Comparison of ENCODE assay signal across 8 mouse cellular contexts in genomic region chr15:79243234-79244042, GRCm38 (mm10). TPM values are rescaled to one million over a fixed set of nuclear protein-coding genes. Genes with fewer than 3 reads are reported as not detected.
DNase-seq lines count a peak whose midpoint lies in the region; ATAC-seq and TF ChIP-seq lines count a peak whose summit lies in the region.

No protein-coding gene starts in this region.

- peaks cover 3% of the 10 kb centered on the region for H3K4me1 ChIP-seq in ES-Bruce4 (ENCODE audit: control insufficient read depth, insufficient read depth, low read length)
- H3K4me1 ChIP-seq in forebrain, embryonic 14.5 days (ENCODE audit: control insufficient read depth, insufficient read depth, low read length), result no peaks in the 10 kb centered on the region
- H3K4me1 ChIP-seq in liver, embryonic 16.5 days (ENCODE audit: control insufficient read depth, low read depth, low read length), result no peaks in the 10 kb centered on the region; the same call in 1 of the 2 replicates
- H3K4me1 ChIP-seq in neural tube, embryonic 12.5 days, result 0 out of 2 replicates have a peak, but pooled peaks cover 6% of the 10 kb centered on the region
- H3K4me1 ChIP-seq in stomach, postnatal 0 days (replicated peaks; ENCODE audit: control insufficient read depth, insufficient read depth), result no peaks in the 10 kb centered on the region

- peak; percentile 80; the same call in 1 of the 2 replicates for TF ChIP-seq EP300 in ES-Bruce4 (IDR thresholded peaks at IDR 0.05; ENCODE audit: insufficient read depth, low read depth, low read length)
- no peak for TF ChIP-seq EP300 in stomach, postnatal 0 days (optimal IDR thresholded peaks at IDR 0.05)

- H3K9ac ChIP-seq in ES-Bruce4 (ENCODE audit: low read depth, poor library complexity, severe bottlenecking), result no peak overlapping the region
- H3K9ac ChIP-seq in forebrain, embryonic 14.5 days (ENCODE audit: low read length), result no peak overlapping the region
- no peak overlapping the region for H3K9ac ChIP-seq in liver, embryonic 16.5 days (ENCODE audit: low read depth, low read length)
- 0 out of 2 replicates have a peak overlapping the region, but pooled peaks have one; percentile 21 for H3K9ac ChIP-seq in neural tube, embryonic 12.5 days
- H3K9ac ChIP-seq in stomach, postnatal 0 days (ENCODE audit: low read length), result no peak overlapping the region

- intact Hi-C loops in heart, postnatal 14 days (cut with DNase I), result no loop called here

- no peak overlapping the region for H3K4me3 ChIP-seq in ES-Bruce4 (ENCODE audit: low read depth, low read length)
- no peak overlapping the region for H3K4me3 ChIP-seq in forebrain, embryonic 14.5 days (ENCODE audit: low read depth, low read length)
- no peak overlapping the region for H3K4me3 ChIP-seq in liver, embryonic 16.5 days (ENCODE audit: low read depth, low read length)
- H3K4me3 ChIP-seq in neural tube, embryonic 12.5 days, result no peak overlapping the region
- H3K4me3 ChIP-seq in stomach, postnatal 0 days (ENCODE audit: low read depth, low read length), result no peak overlapping the region

- no peaks in the 10 kb centered on the region for H3K9me3 ChIP-seq in ES-Bruce4 (replicated peaks; ENCODE audit: control insufficient read depth, insufficient read depth, low read length, poor library complexity, severe bottlenecking)
- H3K9me3 ChIP-seq in forebrain, embryonic 14.5 days (replicated peaks; ENCODE audit: control insufficient read depth, low read length), result no peaks in the 10 kb centered on the region
- H3K9me3 ChIP-seq in liver, embryonic 16.5 days (replicated peaks; ENCODE audit: control insufficient read depth, low read length), result no peaks in the 10 kb centered on the region
- no peaks in the 10 kb centered on the region for H3K9me3 ChIP-seq in neural tube, embryonic 12.5 days
- no peaks in the 10 kb centered on the region for H3K9me3 ChIP-seq in stomach, postnatal 0 days (ENCODE audit: control insufficient read depth, low read length)

- no peak for TF ChIP-seq POLR2A in ES-Bruce4 (IDR thresholded peaks at IDR 0.05; ENCODE audit: insufficient read depth, low read length)

- ATAC-seq in cerebellum, adult (ENCODE audit: insufficient number of reproducible peaks, low FRiP score, low TSS enrichment), result peak; percentile 90
- peak; percentile 99 for ATAC-seq in forebrain, embryonic 14.5 days
- ATAC-seq in liver, embryonic 16.5 days (ENCODE audit: low read depth), result peak; percentile 90
- ATAC-seq in neural tube, embryonic 12.5 days (ENCODE audit: low FRiP score, low read depth), result peak; percentile 95
- peak; percentile 95 for ATAC-seq in stomach, postnatal 0 days (ENCODE audit: low FRiP score, low TSS enrichment)

- 0 out of 2 replicates have a peak overlapping the region, but pooled peaks have one; percentile 14 for H3K4me2 ChIP-seq in forebrain, embryonic 14.5 days (ENCODE audit: low read length)
- H3K4me2 ChIP-seq in liver, embryonic 16.5 days (ENCODE audit: low read depth, low read length), result no peak overlapping the region
- H3K4me2 ChIP-seq in neural tube, embryonic 12.5 days (replicated peaks), result peak overlapping the region; percentile 16
- H3K4me2 ChIP-seq in stomach, postnatal 0 days (replicated peaks; ENCODE audit: low read depth), result no peak overlapping the region

- H3K27ac ChIP-seq in ES-Bruce4 (ENCODE audit: insufficient read depth, low read length), result 0 out of 2 replicates have a peak overlapping the region, but pooled peaks have one; percentile 10
- H3K27ac ChIP-seq in forebrain, embryonic 14.5 days (ENCODE audit: low read depth, low read length), result peak overlapping the region; percentile 52; the same call in 1 of the 2 replicates
- no peak overlapping the region for H3K27ac ChIP-seq in liver, embryonic 16.5 days (ENCODE audit: low read length)
- no peak overlapping the region for H3K27ac ChIP-seq in neural tube, embryonic 12.5 days
- H3K27ac ChIP-seq in stomach, postnatal 0 days (replicated peaks), result 0 out of 2 replicates have a peak overlapping the region, but pooled peaks have one; percentile 24

- peak; percentile 100 for TF ChIP-seq CTCF in ES-Bruce4 (IDR thresholded peaks at IDR 0.05; ENCODE audit: low read depth, low read length)
- peak; percentile 100 for TF ChIP-seq CTCF in stomach, postnatal 0 days (IDR thresholded peaks at IDR 0.05; ENCODE audit: low read depth)

- H3K27me3 ChIP-seq in ES-Bruce4 (ENCODE audit: control insufficient read depth, insufficient read depth, low read length, poor library complexity, severe bottlenecking), result no peaks in the 10 kb centered on the region
- no peaks in the 10 kb centered on the region for H3K27me3 ChIP-seq in forebrain, embryonic 14.5 days (replicated peaks; ENCODE audit: control insufficient read depth, insufficient read depth, low read length)
- H3K27me3 ChIP-seq in liver, embryonic 16.5 days (ENCODE audit: control insufficient read depth, insufficient read depth, low read depth, low read length), result no peaks in the 10 kb centered on the region
- H3K27me3 ChIP-seq in neural tube, embryonic 12.5 days (replicated peaks), result no peaks in the 10 kb centered on the region
- no peaks in the 10 kb centered on the region for H3K27me3 ChIP-seq in stomach, postnatal 0 days (ENCODE audit: control insufficient read depth, insufficient read depth, low read length)

- DNase-seq in forebrain, embryonic 14.5 days (ENCODE audit: low spot score), result peak; percentile 97
- peak; percentile 95 to 97 for DNase-seq in heart, postnatal 14 days
- peak; percentile 94 for DNase-seq in large intestine, adult 2 months (ENCODE audit: low read depth, low spot score)
- peak; percentile 97 for DNase-seq in stomach, postnatal 0 days (ENCODE audit: low spot score)

- H3K36me3 ChIP-seq in ES-Bruce4 (ENCODE audit: control insufficient read depth, insufficient read depth, low read length, poor library complexity, severe bottlenecking), result peaks cover 31% of the 10 kb centered on the region
- H3K36me3 ChIP-seq in forebrain, embryonic 14.5 days (ENCODE audit: control insufficient read depth, insufficient read depth, low read length), result peaks cover 67% of the 10 kb centered on the region
- peaks cover 13% of the 10 kb centered on the region for H3K36me3 ChIP-seq in liver, embryonic 16.5 days (ENCODE audit: control insufficient read depth, insufficient read depth)
- H3K36me3 ChIP-seq in neural tube, embryonic 12.5 days, result peaks cover 77% of the 10 kb centered on the region
- peaks cover 25% of the 10 kb centered on the region for H3K36me3 ChIP-seq in stomach, postnatal 0 days (ENCODE audit: control insufficient read depth, insufficient read depth, low read length)

- WGBS in forebrain, embryonic 14.5 days, result 21% methylated on average over 10 of the region's 10 CpGs
- WGBS in large intestine, adult 2 months, result 23% methylated on average over 10 of the region's 10 CpGs
- 13% methylated on average over 10 of the region's 10 CpGs for WGBS in liver, embryonic 16.5 days (ENCODE audit: insufficient replicate concordance)
- 18% methylated on average over 10 of the region's 10 CpGs for WGBS in neural tube, embryonic 12.5 days
- WGBS in stomach, postnatal 0 days, result 14% methylated on average over 10 of the region's 10 CpGs

RNA-seq across cellular contexts. Expression of gene Slc16a8, which starts 11.1 kb away (rescaled TPM):
- not detected in 2 replicates for polyA plus RNA-seq in ES-Bruce4 (2011; ENCODE audit: insufficient read depth, insufficient read length, low read depth, missing spikeins)
- 0.60 and 0.83 TPM in 2 replicates for polyA plus RNA-seq in forebrain, embryonic 14.5 days (2014; fragmentation: Nextera tagmentation; extraction: Ambion mirVana)
- total RNA-seq in heart, postnatal 14 days (2021), result under 1 TPM; 0.19 to 0.29 TPM
- 0.74 and 0.80 TPM in 2 replicates for polyA plus RNA-seq in large intestine, adult 2 months (2012; rRNA removed)
- not detected in 2 replicates for polyA plus RNA-seq in liver, embryonic 16.5 days (2015; fragmentation: Nextera tagmentation; extraction: Ambion mirVana)
- 0.14 and 0.27 TPM in 2 replicates for polyA plus RNA-seq in neural tube, embryonic 12.5 days (2016; fragmentation: Nextera tagmentation; extraction: Ambion mirVana)
- polyA plus RNA-seq in stomach, postnatal 0 days (2015; fragmentation: Nextera tagmentation; extraction: Ambion mirVana), result 0.10 and 0.12 TPM in 2 replicates

RNA-seq across cellular contexts. Expression of gene Gm49486, which starts 14.2 kb away (rescaled TPM):
- polyA plus RNA-seq in ES-Bruce4 (2011; ENCODE audit: insufficient read depth, insufficient read length, low read depth, missing spikeins), result 1.0 TPM in 2 replicates
- polyA plus RNA-seq in forebrain, embryonic 14.5 days (2014; fragmentation: Nextera tagmentation; extraction: Ambion mirVana), result 0.69 and 0.98 TPM in 2 replicates
- total RNA-seq in heart, postnatal 14 days (2021), result under 1 TPM; 0.76 to 0.98 TPM
- polyA plus RNA-seq in large intestine, adult 2 months (2012; rRNA removed), result 0.12 TPM in 2 replicates
- 0.04 and 0.07 TPM in 2 replicates for polyA plus RNA-seq in liver, embryonic 16.5 days (2015; fragmentation: Nextera tagmentation; extraction: Ambion mirVana)
- 1.3 and 1.5 TPM in 2 replicates for polyA plus RNA-seq in neural tube, embryonic 12.5 days (2016; fragmentation: Nextera tagmentation; extraction: Ambion mirVana)
- 0.23 and 0.27 TPM in 2 replicates for polyA plus RNA-seq in stomach, postnatal 0 days (2015; fragmentation: Nextera tagmentation; extraction: Ambion mirVana)

RNA-seq across cellular contexts. Expression of gene Pick1, which starts 14.5 kb away (rescaled TPM):
- 47.8 and 48.0 TPM in 2 replicates for polyA plus RNA-seq in ES-Bruce4 (2011; ENCODE audit: insufficient read depth, insufficient read length, low read depth, missing spikeins)
- polyA plus RNA-seq in forebrain, embryonic 14.5 days (2014; fragmentation: Nextera tagmentation; extraction: Ambion mirVana), result 36.9 and 45.3 TPM in 2 replicates
- 10 to 100 TPM; 22.4 to 23.2 TPM for total RNA-seq in heart, postnatal 14 days (2021)
- polyA plus RNA-seq in large intestine, adult 2 months (2012; rRNA removed), result 36.1 and 40.1 TPM in 2 replicates
- 13.1 and 13.3 TPM in 2 replicates for polyA plus RNA-seq in liver, embryonic 16.5 days (2015; fragmentation: Nextera tagmentation; extraction: Ambion mirVana)
- polyA plus RNA-seq in neural tube, embryonic 12.5 days (2016; fragmentation: Nextera tagmentation; extraction: Ambion mirVana), result 72.6 and 78.2 TPM in 2 replicates
- 25.7 and 26.7 TPM in 2 replicates for polyA plus RNA-seq in stomach, postnatal 0 days (2015; fragmentation: Nextera tagmentation; extraction: Ambion mirVana)

RNA-seq across cellular contexts. Expression of gene Baiap2l2, which starts 41.9 kb away (rescaled TPM):
- 0.69 and 1.8 TPM in 2 replicates for polyA plus RNA-seq in ES-Bruce4 (2011; ENCODE audit: insufficient read depth, insufficient read length, low read depth, missing spikeins)
- 1.4 and 2.6 TPM in 2 replicates for polyA plus RNA-seq in forebrain, embryonic 14.5 days (2014; fragmentation: Nextera tagmentation; extraction: Ambion mirVana)
- total RNA-seq in heart, postnatal 14 days (2021), result under 1 TPM; 0.45 to 0.49 TPM
- polyA plus RNA-seq in large intestine, adult 2 months (2012; rRNA removed), result 223 and 289 TPM in 2 replicates
- polyA plus RNA-seq in liver, embryonic 16.5 days (2015; fragmentation: Nextera tagmentation; extraction: Ambion mirVana), result 1.7 and 2.6 TPM in 2 replicates
- polyA plus RNA-seq in neural tube, embryonic 12.5 days (2016; fragmentation: Nextera tagmentation; extraction: Ambion mirVana), result 2.6 and 2.7 TPM in 2 replicates
- polyA plus RNA-seq in stomach, postnatal 0 days (2015; fragmentation: Nextera tagmentation; extraction: Ambion mirVana), result 4.1 and 4.9 TPM in 2 replicates

Comparison
In these comparisons a context has a peak if more than half of its experiments do, and no peak if none do; other contexts are left out.
1. H3K27ac ChIP-seq: peak in ES-Bruce4 (single experiment), forebrain, embryonic 14.5 days (single experiment) and stomach, postnatal 0 days (single experiment); none in liver, embryonic 16.5 days (single experiment) and neural tube, embryonic 12.5 days (single experiment).
2. H3K4me2 ChIP-seq: peak in forebrain, embryonic 14.5 days (single experiment) and neural tube, embryonic 12.5 days (single experiment); none in liver, embryonic 16.5 days (single experiment) and stomach, postnatal 0 days (single experiment).
3. Peak in every context shown above with its lines, with median percentiles within 50 percentile points of each other: ATAC-seq and DNase-seq.